Mouse (Mus musculus) cerebellum, adult 2 months (tissue): ENCODE measurements around the gene Tshz3. TPM values are rescaled to one million over a fixed set of nuclear protein-coding genes. Genes with fewer than 3 reads are reported as not detected.
A peak's percentile ranks its signal among the peaks of the same experiment; 100 is the strongest.

Experiments
- DNase-seq, 2 experiments: peaks; one replicate each; pipeline ENCODE4 v3.0.0; 2021
- H3K27ac ChIP-seq: fragments of 200-500 bp; 2 replicates; pipeline ENCODE4 v1.5.1; 2012; ENCODE audit warnings: low read length, control low read depth, inconsistent platforms; ENCODE audit not compliant: insufficient read depth
- H3K27me3 ChIP-seq: fragments of 200-500 bp; 2 replicates; pipeline ENCODE4 v1.6.1; 2012; ENCODE audit warnings: inconsistent platforms, mild to moderate bottlenecking, low read length, moderate library complexity; ENCODE audit not compliant: control insufficient read depth, insufficient read depth
- H3K4me1 ChIP-seq: fragments of 200-500 bp; 2 replicates; pipeline ENCODE4 v1.6.1; 2011; ENCODE audit warnings: low read length; ENCODE audit not compliant: control insufficient read depth, insufficient read depth
- H3K4me3 ChIP-seq: fragments of 200-500 bp; replicated peaks from 2 replicates; pipeline ENCODE3; 2011; ENCODE audit warnings: mild to moderate bottlenecking, low read depth, low read length, control low read depth; ENCODE audit not compliant: insufficient read depth
- CTCF ChIP-seq: fragments of 200-500 bp; IDR thresholded peaks from 2 replicates; pipeline ENCODE4 v1.5.1; 2011; ENCODE audit warnings: low read depth, mild to moderate bottlenecking, control low read depth, low read length, moderate library complexity, borderline replicate concordance; ENCODE audit not compliant: insufficient read depth
- POLR2A ChIP-seq: fragments of 200-500 bp; IDR thresholded peaks from 2 replicates; pipeline ENCODE4 v1.6.1; 2011; ENCODE audit warnings: low read length, control low read depth, borderline replicate concordance; ENCODE audit not compliant: insufficient read depth
- WGBS: fragments of 180-500 bp; shearing (Covaris S2); methylation state at CpG from one replicate; pipeline ENCODE4 v1.1.7; 2018; 5-methylcytosine and 5-hydroxymethylcytosine counted together
- polyA plus RNA-seq: library from polyadenylated mRNA; depleted of rRNA; stranded (reverse); fragments of >200 nt; gene quantifications from 2 replicates; pipeline ENCODE4 v1.2.3, GENCODE M21; 2012

Tshz3 gene
- polyA plus RNA-seq, 1 experiment: 12.5 TPM

- Histone ChIP-seq H3K4me1 (0 out of 2 replicates have a peak, but pooled peaks cover 5% of the 10 kb centered on the region), H3K27ac (no peak overlapping the region), H3K4me3 (peak overlapping the region; percentile 82), H3K27me3 (no peaks in the 10 kb centered on the region)
- peak in 1 of 2 experiments; percentile 30 for DNase-seq
- no peak for TF ChIP-seq POLR2A
- no peak for TF ChIP-seq CTCF
- WGBS: under 1% methylated on average over 16 of the region's 16 CpGs
Measured at GRCm38 (mm10) chr7:36698589-36698946, 650 bp downstream of the Tshz3 start.

GRCm38 (mm10) chr7:36699001-36699987 lies 1.4 kb downstream of the Tshz3 start:
- 0 out of 2 replicates have a peak, but pooled peaks cover 5% of the 10 kb centered on the region for H3K4me1 ChIP-seq
- TF ChIP-seq POLR2A (no peak), CTCF (no peak)
- no peaks in the 10 kb centered on the region for H3K27me3 ChIP-seq
- no peak for DNase-seq
- H3K4me3 ChIP-seq: peak overlapping the region; percentile 82
- H3K27ac ChIP-seq: no peak overlapping the region
- WGBS: 39% methylated on average over 18 of the region's 18 CpGs

GRCm38 (mm10) chr7:36706636-36707035 lies 8.7 kb downstream of the Tshz3 start:
- Histone ChIP-seq H3K4me3 (no peak overlapping the region), H3K27ac (no peak overlapping the region), H3K4me1 (peaks cover 8% of the 10 kb centered on the region; the same call in 1 of the 2 replicates), H3K27me3 (no peaks in the 10 kb centered on the region)
- DNase-seq: no peak
- 82% methylated on average over 10 of the region's 10 CpGs for WGBS
- no peak for TF ChIP-seq POLR2A
- no peak for TF ChIP-seq CTCF

DNA sequence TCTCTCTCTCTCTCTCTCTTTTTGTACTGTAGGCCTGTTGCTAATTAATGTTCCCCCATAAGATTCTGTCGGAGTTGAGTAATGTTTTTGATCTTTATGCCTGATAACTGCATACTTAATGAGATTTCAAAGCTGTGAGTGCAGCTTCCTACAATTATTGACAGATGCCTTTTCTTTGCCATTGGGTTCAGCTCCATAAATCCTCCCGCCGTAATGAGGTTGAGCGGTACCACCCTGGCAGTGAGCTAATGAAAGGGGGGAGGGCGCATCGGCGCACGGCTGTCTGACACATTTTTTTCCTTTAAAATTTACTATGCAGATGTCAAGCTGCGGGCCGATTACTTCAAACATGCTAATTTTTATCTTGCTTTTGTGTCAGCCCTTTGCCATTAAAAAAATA lies 9.3 kb downstream of the Tshz3 start:
- H3K27me3 ChIP-seq: no peaks in the 10 kb centered on the region
- H3K27ac ChIP-seq: no peak overlapping the region
- no peak overlapping the region for H3K4me3 ChIP-seq
- H3K4me1 ChIP-seq: peaks cover 8% of the 10 kb centered on the region; the same call in 1 of the 2 replicates
- no peak for DNase-seq
- TF ChIP-seq POLR2A (no peak), CTCF (no peak)
- 73% methylated on average over 10 of the region's 10 CpGs for WGBS

DNA sequence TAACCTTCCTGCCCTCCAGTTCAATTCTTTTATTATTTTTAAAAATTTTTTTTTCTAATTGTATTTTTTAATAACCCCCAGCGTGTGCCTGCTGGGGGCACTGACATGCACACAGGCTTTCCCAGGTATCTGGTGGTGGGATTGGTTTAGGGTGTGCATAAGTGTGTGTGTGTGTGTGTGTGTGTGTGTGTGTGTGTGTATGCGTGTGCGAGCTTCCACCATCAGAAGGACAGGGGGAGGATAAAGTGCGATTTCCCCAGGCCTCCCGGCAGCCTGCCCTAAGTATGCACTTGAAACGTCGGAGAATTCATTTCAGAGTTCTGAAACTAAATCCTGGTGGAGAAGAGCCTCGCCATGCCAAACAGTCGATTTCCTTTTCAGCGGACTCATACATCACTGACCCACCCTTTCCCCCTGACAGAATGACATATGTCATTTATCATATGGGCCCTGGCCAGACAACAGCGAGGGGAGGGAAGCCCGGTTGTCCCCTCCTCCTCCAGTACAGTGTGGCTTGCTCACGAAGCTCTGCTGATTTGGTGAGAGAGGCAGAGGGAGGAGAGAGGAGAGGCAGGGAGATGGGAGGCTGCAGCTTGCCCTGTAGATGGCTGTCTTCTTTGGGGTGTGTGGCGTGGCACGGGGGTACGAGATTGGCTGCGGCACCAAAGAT lies 9.9 kb downstream of the Tshz3 start:
- Histone ChIP-seq H3K4me3 (peak overlapping the region; percentile 13), H3K27ac (no peak overlapping the region), H3K27me3 (no peaks in the 10 kb centered on the region), H3K4me1 (peaks cover 8% of the 10 kb centered on the region; the same call in 1 of the 2 replicates)
- TF ChIP-seq CTCF (no peak), POLR2A (no peak)
- 44% methylated on average over 17 of the region's 17 CpGs for WGBS
- no peak for DNase-seq

- no peak for DNase-seq
- WGBS: 91% methylated on average over 3 of the region's 3 CpGs
- Histone ChIP-seq H3K4me1 (peaks cover 10% of the 10 kb centered on the region; the same call in 1 of the 2 replicates), H3K27ac (no peak overlapping the region), H3K4me3 (no peak overlapping the region), H3K27me3 (no peaks in the 10 kb centered on the region)
- TF ChIP-seq POLR2A (no peak), CTCF (no peak)
Measured at GRCm38 (mm10) chr7:36708823-36709222, 10.9 kb downstream of the Tshz3 start.

DNA sequence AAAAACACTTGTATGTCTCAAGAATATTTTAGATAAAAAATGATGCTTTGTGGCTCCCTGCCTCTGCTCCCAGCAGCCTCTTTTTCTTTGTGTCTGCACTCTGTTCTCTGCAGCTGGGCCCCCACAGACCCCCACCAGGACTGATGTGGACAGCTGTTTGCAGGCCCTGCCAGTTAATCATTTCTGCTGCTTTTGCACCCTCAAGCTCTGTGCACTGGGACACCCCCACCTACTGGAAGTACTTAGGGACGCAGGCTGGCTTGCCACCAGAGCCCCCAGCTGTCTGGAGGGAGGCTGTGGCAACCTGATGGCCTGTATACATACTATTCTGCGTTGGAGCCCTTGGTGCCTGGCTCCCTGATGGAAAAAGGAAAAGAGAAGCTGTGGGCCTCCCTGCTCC lies 11.3 kb downstream of the Tshz3 start:
- Histone ChIP-seq H3K27me3 (no peaks in the 10 kb centered on the region), H3K4me1 (peaks cover 10% of the 10 kb centered on the region), H3K27ac (no peak overlapping the region), H3K4me3 (no peak overlapping the region)
- TF ChIP-seq POLR2A: no peak
- 0 out of 2 replicates have a peak, but pooled peaks have one; percentile 12 for TF ChIP-seq CTCF
- DNase-seq: no peak
- WGBS: 27% methylated on average over 2 of the region's 2 CpGs

DNA sequence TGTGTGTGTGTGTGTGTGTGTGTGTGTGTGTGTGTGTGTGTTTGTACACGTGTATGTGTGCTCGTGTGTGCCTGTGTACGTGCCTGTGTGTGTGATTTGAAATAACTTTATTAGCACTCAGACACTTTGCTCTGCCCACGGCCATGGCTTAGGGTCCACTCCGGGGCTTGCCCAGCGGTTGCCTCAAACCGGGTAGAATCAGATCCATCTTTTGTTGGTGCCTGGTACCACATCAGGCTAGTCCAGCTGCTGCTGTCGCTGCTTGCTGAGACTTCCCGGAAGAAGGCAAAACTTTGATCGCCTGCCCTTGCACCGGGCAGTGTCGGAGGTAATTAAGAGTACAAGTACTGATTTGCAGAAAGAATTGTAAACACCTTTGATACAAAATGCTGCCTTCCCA lies 12.1 kb downstream of the Tshz3 start:
- Histone ChIP-seq H3K4me1 (peaks cover 10% of the 10 kb centered on the region), H3K27ac (no peak overlapping the region), H3K4me3 (no peak overlapping the region), H3K27me3 (no peaks in the 10 kb centered on the region)
- no peak for DNase-seq
- WGBS: 66% methylated on average over 12 of the region's 12 CpGs
- TF ChIP-seq CTCF (no peak), POLR2A (no peak)
